Mouse (Mus musculus): ENCODE data around the gene Misp. TPM values are rescaled to one million over a fixed set of nuclear protein-coding genes. Genes with fewer than 3 reads are reported as not detected.

The Misp gene
- polyA plus RNA-seq, 1 experiment from 2014 or later, result 3.9 TPM

- Histone ChIP-seq H3K27ac (replicated peaks; ENCODE audit: low read depth, low read length) (peak within 1 kb of the TSS; percentile 85), H3K4me3 (ENCODE audit: low read depth, low read length) (peak within 1 kb of the TSS; percentile 68), H3K4me1 (ENCODE audit: control insufficient read depth, insufficient read depth, low read length) (peaks cover 14% of the 10 kb centered on the region; the same call in 1 of the 2 replicates), H3K27me3 (replicated peaks; ENCODE audit: control insufficient read depth, insufficient read depth, low read length) (no peaks in the 10 kb centered on the region), H3K9me3 (ENCODE audit: control insufficient read depth, low read length) (no peaks in the 10 kb centered on the region), H3K4me2 (ENCODE audit: low read depth, low read length) (peak within 1 kb of the TSS; percentile 81), H3K36me3 (ENCODE audit: control insufficient read depth, insufficient read depth, low read length) (peaks cover 21% of the 10 kb centered on the region; the same call in 1 of the 2 replicates), H3K9ac (ENCODE audit: low read depth, low read length) (peak within 1 kb of the TSS; percentile 82)
- 0% methylated on average over 29 of the region's 57 CpGs for WGBS
- ATAC-seq (ENCODE audit: low read depth), result peak; percentile 91
- DNase-seq (ENCODE audit: low spot score), result peak; percentile 83
Observed at GRCm38 (mm10) chr10:79874290-79874862, 53.6 kb downstream of the Misp start, which contains the start of the genes Prtn3 and Plppr3. Gene Prtn3, plus strand, starts transcription at chr10:79874476. Gene Plppr3, minus strand, starts transcription at chr10:79874634.

- WGBS, result 44% methylated on average over 1 of the region's 1 CpGs
- Histone ChIP-seq H3K4me2 (ENCODE audit: low read depth, low read length) (no peak overlapping the region), H3K4me3 (ENCODE audit: low read depth, low read length) (no peak overlapping the region), H3K9me3 (ENCODE audit: control insufficient read depth, low read length) (no peaks in the 10 kb centered on the region), H3K36me3 (ENCODE audit: control insufficient read depth, insufficient read depth, low read length) (no peaks in the 10 kb centered on the region), H3K4me1 (ENCODE audit: control insufficient read depth, insufficient read depth, low read length) (peaks cover 22% of the 10 kb centered on the region), H3K9ac (ENCODE audit: low read depth, low read length) (no peak overlapping the region), H3K27ac (replicated peaks; ENCODE audit: low read depth, low read length) (no peak overlapping the region), H3K27me3 (replicated peaks; ENCODE audit: control insufficient read depth, insufficient read depth, low read length) (no peaks in the 10 kb centered on the region)
- ATAC-seq (ENCODE audit: low read depth), result no peak
- no peak for DNase-seq (ENCODE audit: low spot score)
Observed at GRCm38 (mm10) chr10:79877174-79877573, 56.4 kb downstream of the Misp start.

- H3K9me3 ChIP-seq (ENCODE audit: control insufficient read depth, low read length), result no peaks in the 10 kb centered on the region
- ATAC-seq (ENCODE audit: low read depth) (no peak), DNase-seq (ENCODE audit: low spot score) (no peak)
- no peaks in the 10 kb centered on the region for H3K36me3 ChIP-seq (ENCODE audit: control insufficient read depth, insufficient read depth, low read length)
- 50% methylated on average over 11 of the region's 12 CpGs for WGBS
- no peak overlapping the region for H3K4me3 ChIP-seq (ENCODE audit: low read depth, low read length)
- no peaks in the 10 kb centered on the region for H3K27me3 ChIP-seq (replicated peaks; ENCODE audit: control insufficient read depth, insufficient read depth, low read length)
- H3K4me2 ChIP-seq (ENCODE audit: low read depth, low read length), result no peak overlapping the region
- no peak overlapping the region for H3K9ac ChIP-seq (ENCODE audit: low read depth, low read length)
- no peak overlapping the region for H3K27ac ChIP-seq (replicated peaks; ENCODE audit: low read depth, low read length)
- H3K4me1 ChIP-seq (ENCODE audit: control insufficient read depth, insufficient read depth, low read length), result peaks cover 25% of the 10 kb centered on the region
Observed at GRCm38 (mm10) chr10:79877757-79878156, 57.0 kb downstream of the Misp start.

- Histone ChIP-seq H3K9ac (ENCODE audit: low read depth, low read length) (no peak overlapping the region), H3K4me3 (ENCODE audit: low read depth, low read length) (no peak overlapping the region), H3K4me2 (ENCODE audit: low read depth, low read length) (no peak overlapping the region), H3K36me3 (ENCODE audit: control insufficient read depth, insufficient read depth, low read length) (no peaks in the 10 kb centered on the region), H3K9me3 (ENCODE audit: control insufficient read depth, low read length) (no peaks in the 10 kb centered on the region), H3K27ac (replicated peaks; ENCODE audit: low read depth, low read length) (no peak overlapping the region), H3K27me3 (replicated peaks; ENCODE audit: control insufficient read depth, insufficient read depth, low read length) (no peaks in the 10 kb centered on the region), H3K4me1 (ENCODE audit: control insufficient read depth, insufficient read depth, low read length) (peaks cover 17% of the 10 kb centered on the region)
- 60% methylated on average over 1 of the region's 3 CpGs for WGBS
- ATAC-seq (ENCODE audit: low read depth) (no peak), DNase-seq (ENCODE audit: low spot score) (no peak)
Observed at GRCm38 (mm10) chr10:79879527-79879926, 58.7 kb downstream of the Misp start.

Small RNAs within 50 kb of the gene (microRNA-seq; reads per million reads assigned to microRNA genes)
- gene Mir6910 (ENCODE audit: borderline number of aligned reads), result not detected

Other genes starting within 250 kb of the Misp start
- gene Theg, start 233.7 kb upstream of the Misp start, polyA plus RNA-seq (2014; fragmentation: Nextera tagmentation; extraction: Ambion mirVana), result not detected in 2 replicates
- 0.09 TPM in 1 of 2 replicates, not detected in the other for gene C2cd4c, start 207.0 kb upstream of the Misp start, polyA plus RNA-seq (2014; fragmentation: Nextera tagmentation; extraction: Ambion mirVana)
- gene Shc2, start 183.1 kb upstream of the Misp start, polyA plus RNA-seq (2014; fragmentation: Nextera tagmentation; extraction: Ambion mirVana), result 11.3 and 11.4 TPM in 2 replicates
- not detected in 2 replicates for gene Odf3l2, start 175.3 kb upstream of the Misp start, polyA plus RNA-seq (2014; fragmentation: Nextera tagmentation; extraction: Ambion mirVana)
- gene Madcam1, start 156.4 kb upstream of the Misp start, polyA plus RNA-seq (2014; fragmentation: Nextera tagmentation; extraction: Ambion mirVana), result 8.5 and 11.6 TPM in 2 replicates
- gene Tpgs1, start 151.6 kb upstream of the Misp start, polyA plus RNA-seq (2014; fragmentation: Nextera tagmentation; extraction: Ambion mirVana), result 58.7 and 65.3 TPM in 2 replicates
- 106 TPM in 2 replicates for gene Cdc34, start 138.8 kb upstream of the Misp start, polyA plus RNA-seq (2014; fragmentation: Nextera tagmentation; extraction: Ambion mirVana)
- 0.31 and 0.51 TPM in 2 replicates for gene Gzmm, start 132.0 kb upstream of the Misp start, polyA plus RNA-seq (2014; fragmentation: Nextera tagmentation; extraction: Ambion mirVana)
- gene Bsg, start 116.5 kb upstream of the Misp start, polyA plus RNA-seq (2014; fragmentation: Nextera tagmentation; extraction: Ambion mirVana), result 846 and 847 TPM in 2 replicates
- gene Hcn2, start 104.4 kb upstream of the Misp start, polyA plus RNA-seq (2014; fragmentation: Nextera tagmentation; extraction: Ambion mirVana), result 0.15 and 0.20 TPM in 2 replicates
- gene Polrmt, start 74.4 kb upstream of the Misp start, polyA plus RNA-seq (2014; fragmentation: Nextera tagmentation; extraction: Ambion mirVana), result 32.5 and 33.6 TPM in 2 replicates
- 0.35 and 0.38 TPM in 2 replicates for gene Fgf22, start 65.9 kb upstream of the Misp start, polyA plus RNA-seq (2014; fragmentation: Nextera tagmentation; extraction: Ambion mirVana)
- 77.5 and 78.9 TPM in 2 replicates for gene Rnf126, start 54.0 kb upstream of the Misp start, polyA plus RNA-seq (2014; fragmentation: Nextera tagmentation; extraction: Ambion mirVana)
- gene Fstl3, start 43.7 kb upstream of the Misp start, polyA plus RNA-seq (2014; fragmentation: Nextera tagmentation; extraction: Ambion mirVana), result 8.3 and 10.7 TPM in 2 replicates
- gene Prss57, start 30.0 kb upstream of the Misp start, polyA plus RNA-seq (2014; fragmentation: Nextera tagmentation; extraction: Ambion mirVana), result 0.16 TPM in 1 of 2 replicates, not detected in the other
- gene Palm, start 27.4 kb upstream of the Misp start, polyA plus RNA-seq (2014; fragmentation: Nextera tagmentation; extraction: Ambion mirVana), result 62.5 and 75.4 TPM in 2 replicates
- 198 and 254 TPM in 2 replicates for gene Ptbp1, start 33.4 kb downstream of the Misp start, polyA plus RNA-seq (2014; fragmentation: Nextera tagmentation; extraction: Ambion mirVana)
- gene Prtn3, start 53.5 kb downstream of the Misp start, polyA plus RNA-seq (2014; fragmentation: Nextera tagmentation; extraction: Ambion mirVana), result 4.1 and 6.7 TPM in 2 replicates
- 32.4 and 50.2 TPM in 2 replicates for gene Plppr3, start 53.6 kb downstream of the Misp start, polyA plus RNA-seq (2014; fragmentation: Nextera tagmentation; extraction: Ambion mirVana)
- gene Elane, start 65.3 kb downstream of the Misp start, polyA plus RNA-seq (2014; fragmentation: Nextera tagmentation; extraction: Ambion mirVana), result 0.64 and 2.0 TPM in 2 replicates
- 0.22 TPM in 1 of 2 replicates, not detected in the other for gene Cfd, start 69.9 kb downstream of the Misp start, polyA plus RNA-seq (2014; fragmentation: Nextera tagmentation; extraction: Ambion mirVana)
- gene Med16, start 87.9 kb downstream of the Misp start, polyA plus RNA-seq (2014; fragmentation: Nextera tagmentation; extraction: Ambion mirVana), result 33.7 and 40.2 TPM in 2 replicates
- gene Gm26602, start 89.9 kb downstream of the Misp start, polyA plus RNA-seq (2014; fragmentation: Nextera tagmentation; extraction: Ambion mirVana), result 4.1 and 6.7 TPM in 2 replicates
- gene Kiss1r, start 96.0 kb downstream of the Misp start, polyA plus RNA-seq (2014; fragmentation: Nextera tagmentation; extraction: Ambion mirVana), result 0.56 and 0.58 TPM in 2 replicates
- gene R3hdm4, start 100.2 kb downstream of the Misp start, polyA plus RNA-seq (2014; fragmentation: Nextera tagmentation; extraction: Ambion mirVana), result 114 and 124 TPM in 2 replicates
- gene Arid3a, start 106.1 kb downstream of the Misp start, polyA plus RNA-seq (2014; fragmentation: Nextera tagmentation; extraction: Ambion mirVana), result 3.1 and 3.5 TPM in 2 replicates
- gene Wdr18, start 139.2 kb downstream of the Misp start, polyA plus RNA-seq (2014; fragmentation: Nextera tagmentation; extraction: Ambion mirVana), result 97.4 and 100 TPM in 2 replicates
- 0.37 and 0.56 TPM in 2 replicates for gene Grin3b, start 149.7 kb downstream of the Misp start, polyA plus RNA-seq (2014; fragmentation: Nextera tagmentation; extraction: Ambion mirVana)
- gene Tmem259, start 163.3 kb downstream of the Misp start, polyA plus RNA-seq (2014; fragmentation: Nextera tagmentation; extraction: Ambion mirVana), result 20.6 and 22.3 TPM in 2 replicates
- gene Cnn2, start 167.6 kb downstream of the Misp start, polyA plus RNA-seq (2014; fragmentation: Nextera tagmentation; extraction: Ambion mirVana), result 293 and 304 TPM in 2 replicates
- 2.5 and 2.8 TPM in 2 replicates for gene Abca7, start 175.5 kb downstream of the Misp start, polyA plus RNA-seq (2014; fragmentation: Nextera tagmentation; extraction: Ambion mirVana)
- gene Arhgap45, start 195.7 kb downstream of the Misp start, polyA plus RNA-seq (2014; fragmentation: Nextera tagmentation; extraction: Ambion mirVana), result 4.4 and 6.4 TPM in 2 replicates
- gene Polr2e, start 218.8 kb downstream of the Misp start, polyA plus RNA-seq (2014; fragmentation: Nextera tagmentation; extraction: Ambion mirVana), result 207 and 227 TPM in 2 replicates
- gene Gpx4, start 226.2 kb downstream of the Misp start, polyA plus RNA-seq (2014; fragmentation: Nextera tagmentation; extraction: Ambion mirVana), result 505 and 517 TPM in 2 replicates

Measured in embryonic facial prominence, embryonic 14.5 days (tissue).